Mouse (Mus musculus): Measurements from ENCODE around the gene Myh7. TPM values are rescaled to one million over a fixed set of nuclear protein-coding genes. Genes with fewer than 3 reads are reported as not detected.

The Myh7 gene
- total and polyA plus RNA-seq, 3 experiments: 0.08 TPM; not detected in 2

DNA sequence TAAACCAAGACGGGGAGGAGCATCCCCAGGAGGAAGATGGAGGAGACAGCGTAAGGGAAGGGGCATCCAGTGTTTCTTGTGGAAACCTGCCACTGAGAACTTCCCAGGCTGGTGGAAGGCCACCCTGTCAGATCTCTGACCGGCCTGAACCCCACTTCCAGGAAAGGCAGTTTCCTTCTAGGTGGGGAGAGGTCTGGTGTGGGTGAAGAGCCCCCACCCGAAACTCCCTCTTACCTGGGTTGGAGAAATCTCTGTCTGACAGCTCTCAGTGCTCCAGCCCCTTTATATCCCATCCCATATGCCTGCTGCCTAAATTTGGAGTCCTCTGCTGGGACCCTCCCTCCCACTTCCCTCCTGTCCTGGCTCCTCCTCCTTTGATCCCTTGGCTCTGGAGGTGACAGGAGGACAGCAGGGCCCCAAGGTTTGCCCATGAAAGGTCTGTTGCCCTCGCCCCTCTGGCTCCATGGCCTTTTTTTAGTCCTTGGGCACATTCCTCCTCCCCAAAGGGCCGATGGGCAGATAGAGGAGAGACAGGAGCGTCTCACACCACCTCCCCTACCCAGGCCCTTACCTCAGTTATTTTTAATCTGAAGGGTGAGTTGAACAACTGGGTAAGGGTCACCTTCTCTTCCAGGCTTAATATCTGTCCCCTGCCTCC, 28.0 kb downstream of the Myh7 start, which contains the start of gene Myh6:
Myh6 (minus strand) TSS at position 608 of the 658 bp plus-strand sequence.
- TF ChIP-seq SMC3 (IDR thresholded peaks at IDR 0.05; ENCODE audit: low read depth, low read length): no peak
- TF ChIP-seq ZC3H11A (IDR thresholded peaks at IDR 0.05; ENCODE audit: low read depth, low read length): no peak
- no peak for TF ChIP-seq JUND (conservative IDR thresholded peaks at IDR 0.05; ENCODE audit: low read depth, low read length)
- TF ChIP-seq POLR2A (IDR thresholded peaks at IDR 0.05; ENCODE audit: low read depth, low read length): no peak
- TF ChIP-seq CHD2 (IDR thresholded peaks at IDR 0.05; ENCODE audit: low read length): no peak
- TF ChIP-seq MAX (IDR thresholded peaks at IDR 0.05; ENCODE audit: low read length): no peak
- no peak for TF ChIP-seq USF2 (conservative IDR thresholded peaks at IDR 0.05; ENCODE audit: low read depth, low read length)
- no peak for TF ChIP-seq RAD21 (IDR thresholded peaks at IDR 0.05; ENCODE audit: low read depth, low read length)
- TF ChIP-seq TBP (conservative IDR thresholded peaks at IDR 0.05; ENCODE audit: low read depth, low read length): no peak
- no peak for TF ChIP-seq NELFE (IDR thresholded peaks at IDR 0.05; ENCODE audit: low read depth, low read length)
- TF ChIP-seq CHD1 (IDR thresholded peaks at IDR 0.05; ENCODE audit: low read depth, low read length): no peak
- TF ChIP-seq CTCF (conservative IDR thresholded peaks at IDR 0.05 in 1 of 2, IDR thresholded peaks at IDR 0.05 in 1 of 2; ENCODE audit: low read depth in 2 of 2, low read length in 2 of 2): no peak
- TF ChIP-seq MXI1 (IDR thresholded peaks at IDR 0.05; ENCODE audit: low read depth, low read length): no peak
- no peak for TF ChIP-seq KAT2A (IDR thresholded peaks at IDR 0.05; ENCODE audit: insufficient replicate concordance, low read length)
- no peak for TF ChIP-seq JUN (IDR thresholded peaks at IDR 0.05; ENCODE audit: insufficient read depth, low read depth, low read length)
- TF ChIP-seq USF1 (IDR thresholded peaks at IDR 0.05; ENCODE audit: low read depth, low read length): no peak
- TF ChIP-seq MAFK (IDR thresholded peaks at IDR 0.05; ENCODE audit: insufficient replicate concordance, low read length): no peak
- no peak for TF ChIP-seq IRF4 (IDR thresholded peaks at IDR 0.05; ENCODE audit: low read depth, low read length)
- TF ChIP-seq SIN3A (IDR thresholded peaks at IDR 0.05; ENCODE audit: low read length): no peak
- peaks cover 0 to 15% of the 10 kb centered on the region in 2 experiments; a peak in 1 of 4 replicates for H3K4me1 ChIP-seq (ENCODE audit: control insufficient read depth in 1 of 2, insufficient read depth in 2 of 2)
- H3K36me3 ChIP-seq (replicated peaks in 1 of 2; ENCODE audit: control insufficient read depth in 1 of 2, insufficient read depth in 1 of 2, low read length in 1 of 2): no peaks in the 10 kb centered on the region
- in situ Hi-C loops (cut with MboI; ENCODE audit: low pct_ligation_motif_present, low pct_unique_long_range_greater_than_20kb, low sequenced_read_pairs) (no loop called here), dilution Hi-C loops (cut with MboI; ENCODE audit: extremely low pct_ligation_motif_present, extremely low pct_unique_long_range_greater_than_20kb, low sequenced_read_pairs) (no loop called here)
- peaks cover 2% of the 10 kb centered on the region for H3K9me3 ChIP-seq (replicated peaks; ENCODE audit: low read length)
- no peak within 1 kb of the TSS for H3K9ac ChIP-seq (ENCODE audit: insufficient read depth, low read depth)
- no peak within 1 kb of the TSS for H3K27ac ChIP-seq (ENCODE audit: insufficient read depth, low read depth)
- H3K79me2 ChIP-seq (replicated peaks; ENCODE audit: control insufficient read depth, extremely low read depth, insufficient read depth, poor library complexity, severe bottlenecking): no peaks in the 10 kb centered on the region
- no peak within 1 kb of the TSS for H3K4me2 ChIP-seq (ENCODE audit: insufficient read depth, low read depth, poor library complexity, severe bottlenecking)
- H3K27me3 ChIP-seq (replicated peaks): peaks cover 81% of the 10 kb centered on the region
- H3K4me3 ChIP-seq (replicated peaks in 1 of 3; ENCODE audit: low read depth in 2 of 3, low read length in 2 of 3, poor library complexity in 1 of 3): no peak within 1 kb of the TSS
- DNase-seq (ENCODE audit: extremely low read depth): no peak

DNA sequence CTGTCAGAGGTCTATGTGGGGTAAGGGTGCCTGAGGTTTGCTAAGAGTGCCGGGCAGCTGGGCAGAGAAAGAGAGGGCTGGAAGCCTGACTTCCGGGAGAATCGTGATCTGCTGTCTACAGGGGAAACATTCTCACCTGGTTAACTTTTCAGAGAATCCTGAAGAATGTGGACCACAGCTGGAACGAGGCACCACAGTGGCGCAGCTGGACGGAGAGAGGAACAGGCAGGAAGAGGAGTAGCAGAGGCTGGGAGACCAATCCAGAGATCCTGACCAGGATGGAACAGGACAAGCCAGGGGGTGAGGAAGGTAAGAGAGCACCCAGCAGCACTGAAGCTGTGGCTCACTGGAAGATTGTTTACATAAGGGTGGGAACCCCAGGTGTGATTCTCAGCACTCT, 28.8 kb downstream of the Myh7 start:
- dilution Hi-C loops (cut with MboI; ENCODE audit: extremely low pct_ligation_motif_present, extremely low pct_unique_long_range_greater_than_20kb, low sequenced_read_pairs): no loop called here
- Histone ChIP-seq H3K9ac (ENCODE audit: insufficient read depth, low read depth) (no peak overlapping the region), H3K4me3 (replicated peaks in 1 of 3; ENCODE audit: low read depth in 2 of 3, low read length in 2 of 3, poor library complexity in 1 of 3) (no peak overlapping the region), H3K27me3 (replicated peaks) (peaks cover 77% of the 10 kb centered on the region), H3K4me1 (ENCODE audit: control insufficient read depth in 1 of 2, insufficient read depth in 2 of 2) (peaks cover 4 to 20% of the 10 kb centered on the region in 2 experiments; a peak in 2 of 4 replicates), H3K4me2 (ENCODE audit: insufficient read depth, low read depth, poor library complexity, severe bottlenecking) (no peak overlapping the region), H3K27ac (ENCODE audit: insufficient read depth, low read depth) (no peak overlapping the region), H3K9me3 (replicated peaks; ENCODE audit: low read length) (peaks cover 2% of the 10 kb centered on the region), H3K79me2 (replicated peaks; ENCODE audit: control insufficient read depth, extremely low read depth, insufficient read depth, poor library complexity, severe bottlenecking) (no peaks in the 10 kb centered on the region), H3K36me3 (replicated peaks in 1 of 2; ENCODE audit: control insufficient read depth in 1 of 2, insufficient read depth in 1 of 2, low read length in 1 of 2) (no peaks in the 10 kb centered on the region)
- DNase-seq (ENCODE audit: extremely low read depth): no peak
- TF ChIP-seq ZC3H11A (IDR thresholded peaks at IDR 0.05; ENCODE audit: low read depth, low read length) (no peak), TBP (conservative IDR thresholded peaks at IDR 0.05; ENCODE audit: low read depth, low read length) (no peak), RCOR1 (conservative IDR thresholded peaks at IDR 0.05; ENCODE audit: low read depth, low read length) (no peak), CHD1 (IDR thresholded peaks at IDR 0.05; ENCODE audit: low read depth, low read length) (no peak), E2F4 (IDR thresholded peaks at IDR 0.05; ENCODE audit: insufficient replicate concordance, low read depth, low read length) (no peak), KAT2A (IDR thresholded peaks at IDR 0.05; ENCODE audit: insufficient replicate concordance, low read length) (no peak), JUN (IDR thresholded peaks at IDR 0.05; ENCODE audit: insufficient read depth, low read depth, low read length) (no peak), MAZ (IDR thresholded peaks at IDR 0.05; ENCODE audit: low read depth, low read length) (no peak), ZNF384 (IDR thresholded peaks at IDR 0.05; ENCODE audit: low read depth, low read length) (no peak), NRF1 (IDR thresholded peaks at IDR 0.05; ENCODE audit: low read depth, low read length) (no peak), SMC3 (IDR thresholded peaks at IDR 0.05; ENCODE audit: low read depth, low read length) (no peak), MXI1 (IDR thresholded peaks at IDR 0.05; ENCODE audit: low read depth, low read length) (no peak), MAX (IDR thresholded peaks at IDR 0.05; ENCODE audit: low read length) (no peak), NELFE (IDR thresholded peaks at IDR 0.05; ENCODE audit: low read depth, low read length) (no peak), ELF1 (IDR thresholded peaks at IDR 0.05; ENCODE audit: low read depth, low read length) (no peak), JUND (conservative IDR thresholded peaks at IDR 0.05; ENCODE audit: low read depth, low read length) (no peak), MYC (IDR thresholded peaks at IDR 0.05; ENCODE audit: low read depth, low read length) (no peak), USF2 (conservative IDR thresholded peaks at IDR 0.05; ENCODE audit: low read depth, low read length) (no peak), POLR2A (IDR thresholded peaks at IDR 0.05; ENCODE audit: low read depth, low read length) (no peak), CTCF (conservative IDR thresholded peaks at IDR 0.05 in 1 of 2, IDR thresholded peaks at IDR 0.05 in 1 of 2; ENCODE audit: low read depth in 2 of 2, low read length in 2 of 2) (no peak)
- in situ Hi-C loops (cut with MboI; ENCODE audit: low pct_ligation_motif_present, low pct_unique_long_range_greater_than_20kb, low sequenced_read_pairs): no loop called here

Measured in CH12.LX (cell line).